Mouse (Mus musculus) forebrain, embryonic 14.5 days (tissue): ENCODE data around the gene Tnfrsf11a. TPM values are rescaled to one million over a fixed set of nuclear protein-coding genes. Genes with fewer than 3 reads are reported as not detected.

Source experiments
- ATAC-seq: fragments of 200-750 bp; cut with Nextera tagmentation; 2 replicates; pipeline ENCODE4 v1.8.0; 2017; ENCODE audit warnings: mild to moderate bottlenecking, moderate library complexity
- DNase-seq: peaks from one replicate; pipeline ENCODE4 v3.0.0-alpha.2; 2015; ENCODE audit warnings: low spot score
- H3K27ac ChIP-seq: fragments of 300-500 bp; sonication (generic); 2 replicates; pipeline ENCODE4 v1.5.1; 2014; ENCODE audit warnings: low read depth, mild to moderate bottlenecking, control low read depth, low read length, moderate library complexity
- H3K27me3 ChIP-seq: fragments of 300-500 bp; sonication (generic); replicated peaks from 2 replicates; pipeline ENCODE4 v1.6.1; 2014; ENCODE audit warnings: low read length, control low read depth, mixed read lengths; ENCODE audit not compliant: control insufficient read depth, insufficient read depth
- H3K36me3 ChIP-seq: fragments of 300-500 bp; sonication (generic); 2 replicates; pipeline ENCODE4 v1.6.1; 2014; ENCODE audit warnings: low read length, control low read depth; ENCODE audit not compliant: control insufficient read depth, insufficient read depth
- H3K4me1 ChIP-seq: fragments of 300-500 bp; sonication (generic); 2 replicates; pipeline ENCODE4 v1.6.1; 2014; ENCODE audit warnings: antibody characterized with exemption, low read length, control low read depth; ENCODE audit not compliant: control insufficient read depth, insufficient read depth
- H3K4me2 ChIP-seq: fragments of 300-500 bp; sonication (generic); 2 replicates; pipeline ENCODE4 v1.6.1; 2014; ENCODE audit warnings: mild to moderate bottlenecking, control low read depth, low read length
- H3K4me3 ChIP-seq: fragments of 300-500 bp; sonication (generic); 2 replicates; pipeline ENCODE4 v1.5.1; 2014; ENCODE audit warnings: low read depth, low read length, control low read depth
- H3K9ac ChIP-seq: fragments of 300-500 bp; sonication (generic); 2 replicates; pipeline ENCODE4 v1.6.1; 2014; ENCODE audit warnings: mild to moderate bottlenecking, low read length, control low read depth, moderate library complexity
- H3K9me3 ChIP-seq: fragments of 300-500 bp; sonication (generic); replicated peaks from 2 replicates; pipeline ENCODE4 v1.6.1; 2016; ENCODE audit warnings: low read length, control low read depth, mixed read lengths; ENCODE audit not compliant: control insufficient read depth
- WGBS: fragments of 180-500 bp; shearing (Covaris S2); extraction: QIAGEN DNeasy Blood & Tissue Kit; methylation state at CpG from one replicate; pipeline ENCODE4 v1.1.7; 2014; 5-methylcytosine and 5-hydroxymethylcytosine counted together
- polyA plus RNA-seq: library from polyadenylated mRNA; unstranded; fragments of >200 nt; fragmentation: Nextera tagmentation; extraction: Ambion mirVana; gene quantifications from 2 replicates; pipeline ENCODE4 v1.2.1, GENCODE M21; 2014

Tnfrsf11a gene
- polyA plus RNA-seq, 1 experiment from 2014 or later, result 0.37 TPM

- Histone ChIP-seq H3K9ac (peak overlapping the region; percentile 67; the same call in 1 of the 2 replicates), H3K27ac (no peak overlapping the region), H3K27me3 (peaks cover 11% of the 10 kb centered on the region; the same call in 1 of the 2 replicates), H3K4me2 (peak overlapping the region; percentile 95), H3K9me3 (no peaks in the 10 kb centered on the region), H3K4me3 (peak overlapping the region; percentile 49), H3K36me3 (no peaks in the 10 kb centered on the region), H3K4me1 (no peaks in the 10 kb centered on the region)
- 35% methylated on average over 12 of the region's 12 CpGs for WGBS
- ATAC-seq, result no peak
- DNase-seq, result no peak
Observed at GRCm38 (mm10) chr1:105780079-105780456, 450 bp upstream of the Tnfrsf11a start.

DNA sequence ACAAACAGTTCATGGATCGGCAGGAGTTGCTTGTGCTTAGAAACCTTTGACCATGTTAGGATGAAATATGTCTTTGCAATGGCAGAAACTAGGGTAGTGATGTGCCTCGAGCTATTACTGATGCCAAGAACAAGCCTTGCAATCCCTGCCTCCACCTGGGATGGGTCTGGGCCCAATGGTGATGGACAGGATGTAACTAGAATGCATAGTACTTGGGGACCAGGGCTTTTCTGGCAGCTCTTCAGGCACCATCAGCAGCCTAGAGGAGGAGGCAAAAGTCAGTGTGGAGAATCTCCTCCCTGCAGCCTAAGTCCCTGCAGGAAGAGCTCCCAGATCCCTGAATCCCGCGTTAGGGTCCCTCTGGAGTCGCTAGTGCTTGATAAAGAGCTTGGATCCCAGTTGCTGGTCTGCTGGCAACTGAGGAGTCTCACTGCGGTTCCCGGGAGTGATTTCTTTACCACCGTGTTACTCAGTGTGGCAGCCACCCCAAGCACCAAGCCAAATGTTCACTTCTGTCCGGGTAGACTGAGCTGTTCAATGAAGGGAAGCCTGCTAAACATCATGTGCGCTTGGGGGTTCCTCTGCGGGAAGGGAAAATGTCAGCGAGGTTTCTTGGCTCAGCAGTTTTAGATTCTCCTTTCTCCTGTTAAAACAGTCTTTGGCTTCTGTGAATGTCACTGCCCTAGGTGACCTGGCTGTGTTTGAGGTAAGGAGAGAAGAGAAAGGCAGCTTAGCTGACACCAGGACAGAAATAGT, 1.1 kb downstream of the Tnfrsf11a start:
- no peak for DNase-seq
- no peak overlapping the region for H3K9ac ChIP-seq
- no peaks in the 10 kb centered on the region for H3K36me3 ChIP-seq
- H3K27me3 ChIP-seq, result peaks cover 11% of the 10 kb centered on the region; the same call in 1 of the 2 replicates
- H3K9me3 ChIP-seq, result no peaks in the 10 kb centered on the region
- H3K27ac ChIP-seq, result no peak overlapping the region
- no peak for ATAC-seq
- H3K4me3 ChIP-seq, result no peak overlapping the region
- WGBS, result 46% methylated on average over 12 of the region's 12 CpGs
- H3K4me1 ChIP-seq, result no peaks in the 10 kb centered on the region
- H3K4me2 ChIP-seq, result peak overlapping the region; percentile 95

GRCm38 (mm10) chr1:105784257-105785016, 3.9 kb downstream of the Tnfrsf11a start:
- Histone ChIP-seq H3K9ac (no peak overlapping the region), H3K4me2 (no peak overlapping the region), H3K27ac (no peak overlapping the region), H3K9me3 (no peaks in the 10 kb centered on the region), H3K36me3 (no peaks in the 10 kb centered on the region), H3K4me3 (no peak overlapping the region), H3K4me1 (no peaks in the 10 kb centered on the region), H3K27me3 (peaks cover 11% of the 10 kb centered on the region; the same call in 1 of the 2 replicates)
- DNase-seq (no peak), ATAC-seq (no peak)
- WGBS, result 76% methylated on average over 5 of the region's 5 CpGs

DNA sequence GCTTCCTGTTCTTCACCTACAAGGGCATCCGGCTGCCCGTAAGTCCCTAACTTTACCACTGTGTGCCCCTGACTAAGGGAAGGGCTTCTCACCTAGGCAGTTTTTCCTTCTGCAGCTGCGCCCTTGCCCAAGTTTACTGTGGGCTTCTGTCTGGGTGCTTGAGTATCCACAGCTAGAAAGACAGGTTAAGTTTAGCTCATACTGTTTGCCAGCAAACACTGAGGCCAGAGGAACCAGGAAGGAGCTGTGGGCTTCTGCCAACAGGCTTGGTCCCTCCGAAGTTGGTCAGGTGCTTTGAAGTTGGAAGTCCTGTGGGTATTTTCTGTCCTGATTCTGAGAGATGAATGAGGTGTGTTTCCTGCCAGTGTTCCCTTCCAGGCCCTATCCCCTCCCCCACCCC, 4.6 kb downstream of the Tnfrsf11a start:
- Histone ChIP-seq H3K9me3 (no peaks in the 10 kb centered on the region), H3K4me3 (no peak overlapping the region), H3K4me2 (no peak overlapping the region), H3K27ac (no peak overlapping the region), H3K4me1 (no peaks in the 10 kb centered on the region), H3K36me3 (no peaks in the 10 kb centered on the region), H3K9ac (no peak overlapping the region), H3K27me3 (peaks cover 7% of the 10 kb centered on the region; the same call in 1 of the 2 replicates)
- 94% methylated on average over 4 of the region's 4 CpGs for WGBS
- ATAC-seq, result no peak
- DNase-seq, result no peak

- no peak for DNase-seq
- WGBS, result 82% methylated on average over 6 of the region's 6 CpGs
- H3K4me3 ChIP-seq, result no peak overlapping the region
Observed at GRCm38 (mm10) chr1:105786731-105787357, 6.3 kb downstream of the Tnfrsf11a start.

GRCm38 (mm10) chr1:105790103-105790502, 9.6 kb downstream of the Tnfrsf11a start:
- H3K4me3 ChIP-seq, result no peak overlapping the region
- no peak overlapping the region for H3K9ac ChIP-seq
- H3K9me3 ChIP-seq, result no peaks in the 10 kb centered on the region
- no peaks in the 10 kb centered on the region for H3K27me3 ChIP-seq
- H3K36me3 ChIP-seq, result no peaks in the 10 kb centered on the region
- ATAC-seq, result no peak
- H3K4me2 ChIP-seq, result no peak overlapping the region
- no peak for DNase-seq
- no peaks in the 10 kb centered on the region for H3K4me1 ChIP-seq
- no peak overlapping the region for H3K27ac ChIP-seq
- WGBS, result 85% methylated on average over 3 of the region's 3 CpGs

More at GRCm38 (mm10) chr1:105786731-105787357, 6.3 kb downstream of the Tnfrsf11a start:
- Histone ChIP-seq H3K9ac (no peak overlapping the region), H3K4me2 (no peak overlapping the region), H3K36me3 (no peaks in the 10 kb centered on the region), H3K27me3 (no peaks in the 10 kb centered on the region; the same call in 1 of the 2 replicates), H3K27ac (no peak overlapping the region), H3K9me3 (no peaks in the 10 kb centered on the region), H3K4me1 (no peaks in the 10 kb centered on the region)
- no peak for ATAC-seq

DNA sequence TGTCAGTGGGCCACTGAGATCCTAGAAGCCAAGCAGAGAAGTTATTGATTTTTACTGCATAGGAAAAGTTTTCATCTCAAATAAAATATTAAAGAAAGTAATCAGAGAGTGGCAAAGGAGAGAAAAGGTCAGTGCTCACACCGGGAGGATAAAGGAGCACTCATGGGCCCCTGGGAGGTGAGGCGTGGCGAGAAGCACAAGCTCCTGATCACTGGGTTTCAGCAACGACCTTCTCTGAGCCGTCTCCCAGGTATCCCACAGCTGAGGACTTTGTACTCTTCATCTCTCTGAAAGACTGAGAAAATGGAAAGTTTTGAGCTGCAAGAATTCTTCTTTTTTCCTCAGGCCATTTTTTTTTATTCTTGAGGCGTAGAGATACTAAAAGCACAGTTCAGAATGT, 14.2 kb downstream of the Tnfrsf11a start:
- no peak overlapping the region for H3K9ac ChIP-seq
- ATAC-seq, result no peak
- no peak overlapping the region for H3K4me2 ChIP-seq
- WGBS, result 81% methylated on average over 6 of the region's 6 CpGs
- no peaks in the 10 kb centered on the region for H3K9me3 ChIP-seq
- no peaks in the 10 kb centered on the region for H3K27me3 ChIP-seq
- no peaks in the 10 kb centered on the region for H3K4me1 ChIP-seq
- H3K4me3 ChIP-seq, result no peak overlapping the region
- no peaks in the 10 kb centered on the region for H3K36me3 ChIP-seq
- no peak for DNase-seq
- H3K27ac ChIP-seq, result no peak overlapping the region

- H3K4me2 ChIP-seq, result no peak overlapping the region
- H3K4me1 ChIP-seq, result no peaks in the 10 kb centered on the region
- ATAC-seq (no peak), DNase-seq (no peak)
- no peaks in the 10 kb centered on the region for H3K36me3 ChIP-seq
- H3K9ac ChIP-seq, result no peak overlapping the region
- no peaks in the 10 kb centered on the region for H3K27me3 ChIP-seq
- no peak overlapping the region for H3K4me3 ChIP-seq
- H3K27ac ChIP-seq, result no peak overlapping the region
- H3K9me3 ChIP-seq, result no peaks in the 10 kb centered on the region
- WGBS, result 93% methylated on average over 4 of the region's 4 CpGs
Observed at GRCm38 (mm10) chr1:105795705-105796104, 15.2 kb downstream of the Tnfrsf11a start.
